13 mouse cellular contexts compared by ENCODE assay signal in genomic region chr2:65320975-65321374, GRCm38 (mm10). TPM values are rescaled to one million over a fixed set of nuclear protein-coding genes. Genes with fewer than 3 reads are reported as not detected.
DNase-seq lines count a peak whose midpoint lies in the region; ATAC-seq lines count a peak whose summit lies in the region.
"Had no signal": no experiment of that assay in that cellular context is flagged by ENCODE, and none has a peak within 500 bp of the region (broad histone marks: within the 10 kb centered on the region; RNA-seq: fewer than 3 reads in every experiment).

No protein-coding gene starts in this region.

- 64% methylated on average over 2 of the region's 2 CpGs for WGBS in kidney, embryonic 15.5 days

- H3K36me3 ChIP-seq in kidney, embryonic 15.5 days: no peaks in the 10 kb centered on the region
- H3K36me3 ChIP-seq: limb, embryonic 12.5 days; neural tube, embryonic 13.5 days had no signal

- no peak for ATAC-seq in kidney, embryonic 15.5 days (replicated peaks; ENCODE audit: low FRiP score)

- no peak overlapping the region for H3K9ac ChIP-seq in kidney, embryonic 15.5 days
- H3K9ac ChIP-seq: limb, embryonic 12.5 days; neural tube, embryonic 13.5 days had no signal

- DNase-seq in kidney, adult 11 months: peak; percentile 41
- DNase-seq in NIH3T3 (ENCODE audit: low read depth): peak; percentile 27
- DNase-seq in adrenal gland, postnatal 25 days: peak; percentile 71
- peak; percentile 70 to 79 for DNase-seq in kidney, postnatal 25 days
- DNase-seq in right cerebral cortex, postnatal 10 days (ENCODE audit: low spot score in 2 of 2): no peak
- no peak for DNase-seq in thymus, postnatal 25 days
- DNase-seq: midbrain, embryonic 14.5 days; thymus, adult 2 months had no signal

- H3K27ac ChIP-seq in kidney, embryonic 15.5 days: no peak overlapping the region
- H3K27ac ChIP-seq: limb, embryonic 12.5 days; neural tube, embryonic 13.5 days had no signal

- no peak overlapping the region for H3K4me3 ChIP-seq in kidney, embryonic 15.5 days (replicated peaks)
- H3K4me3 ChIP-seq: erythroblast, embryonic 14.5 days; limb, embryonic 12.5 days; neural tube, embryonic 13.5 days had no signal

- H3K4me1 ChIP-seq in kidney, embryonic 15.5 days: no peaks in the 10 kb centered on the region
- H3K4me1 ChIP-seq: limb, embryonic 12.5 days; neural tube, embryonic 13.5 days had no signal

- H3K4me2 ChIP-seq in kidney, embryonic 15.5 days: no peak overlapping the region
- H3K4me2 ChIP-seq: limb, embryonic 12.5 days; neural tube, embryonic 13.5 days had no signal

- no peaks in the 10 kb centered on the region for H3K27me3 ChIP-seq in kidney, embryonic 15.5 days
- H3K27me3 ChIP-seq: limb, embryonic 12.5 days; neural tube, embryonic 13.5 days had no signal

- H3K9me3 ChIP-seq in kidney, embryonic 15.5 days (replicated peaks): no peaks in the 10 kb centered on the region
- H3K9me3 ChIP-seq: limb, embryonic 12.5 days; neural tube, embryonic 13.5 days had no signal

RNA-seq across cellular contexts. Expression of gene Slc38a11, which starts 42.9 kb away (rescaled TPM):
- polyA plus RNA-seq in kidney, embryonic 15.5 days (2015; fragmentation: Nextera tagmentation; extraction: Ambion mirVana): 1.1 and 1.7 TPM in 2 replicates
- total RNA-seq in adrenal gland, postnatal 25 days (2021): 16.8 and 23.1 TPM in 2 replicates
- polyA plus RNA-seq: erythroblast, embryonic 14.5 days; lung, embryonic 16.5 days; thymus, adult 2 months had no signal

Comparison
In these comparisons a context has a peak if more than half of its experiments do, and no peak if none do; other contexts are left out.
1. DNase-seq: peak in kidney, adult 11 months (single experiment), NIH3T3 (single experiment), adrenal gland, postnatal 25 days (single experiment) and kidney, postnatal 25 days (2 of 2); none in right cerebral cortex, postnatal 10 days (0 of 2) and thymus, postnatal 25 days (single experiment).